Mouse (Mus musculus): ENCODE data around the gene Cfap45. TPM values are rescaled to one million over a fixed set of nuclear protein-coding genes. Genes with fewer than 3 reads are reported as not detected.
A peak's percentile ranks its signal among the peaks of the same experiment; 100 is the strongest.

The Cfap45 gene
- polyA plus RNA-seq, 1 experiment from 2014 or later: 1.9 TPM

DNA sequence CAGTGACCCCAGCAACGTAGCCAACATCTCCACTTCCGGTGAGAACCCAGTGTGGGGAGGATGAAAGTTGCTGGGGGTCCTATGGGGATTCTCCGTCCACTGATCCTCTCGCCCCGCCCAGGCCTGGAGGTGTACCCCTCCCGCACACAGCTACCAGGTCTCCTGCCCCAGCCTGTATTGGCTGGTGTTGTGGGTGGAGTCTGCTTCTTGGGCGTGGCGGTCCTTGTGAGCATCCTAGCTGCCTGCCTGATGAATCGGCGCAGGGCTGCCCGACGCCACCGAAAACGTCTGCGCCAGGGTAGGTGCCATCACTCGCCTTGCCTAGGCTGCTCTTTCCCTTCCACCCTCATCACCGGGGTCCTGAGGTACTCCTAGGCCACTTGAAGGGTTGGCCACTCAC is 24.6 kb upstream of the Cfap45 start:
- DNase-seq (ENCODE audit: low spot score): no peak

DNA sequence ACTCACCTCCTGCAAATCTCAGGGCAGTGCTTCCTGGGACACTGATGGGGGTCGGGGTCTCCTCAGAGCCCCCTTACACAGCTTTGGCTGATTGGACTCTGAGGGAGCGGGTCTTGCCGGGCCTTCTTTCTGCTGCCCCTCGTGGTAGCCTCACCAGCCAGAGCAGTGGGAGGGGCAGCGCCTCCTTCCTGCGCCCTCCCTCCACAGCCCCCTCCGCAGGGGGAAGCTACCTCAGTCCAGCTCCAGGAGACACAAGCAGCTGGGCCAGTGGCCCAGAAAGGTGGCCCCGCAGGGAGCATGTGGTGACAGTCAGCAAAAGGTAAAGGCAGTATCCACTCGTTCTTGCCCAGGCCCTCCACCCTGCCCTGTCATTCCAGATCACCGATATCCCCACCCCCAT is 23.2 kb upstream of the Cfap45 start:
- DNase-seq (ENCODE audit: low spot score): no peak

DNA sequence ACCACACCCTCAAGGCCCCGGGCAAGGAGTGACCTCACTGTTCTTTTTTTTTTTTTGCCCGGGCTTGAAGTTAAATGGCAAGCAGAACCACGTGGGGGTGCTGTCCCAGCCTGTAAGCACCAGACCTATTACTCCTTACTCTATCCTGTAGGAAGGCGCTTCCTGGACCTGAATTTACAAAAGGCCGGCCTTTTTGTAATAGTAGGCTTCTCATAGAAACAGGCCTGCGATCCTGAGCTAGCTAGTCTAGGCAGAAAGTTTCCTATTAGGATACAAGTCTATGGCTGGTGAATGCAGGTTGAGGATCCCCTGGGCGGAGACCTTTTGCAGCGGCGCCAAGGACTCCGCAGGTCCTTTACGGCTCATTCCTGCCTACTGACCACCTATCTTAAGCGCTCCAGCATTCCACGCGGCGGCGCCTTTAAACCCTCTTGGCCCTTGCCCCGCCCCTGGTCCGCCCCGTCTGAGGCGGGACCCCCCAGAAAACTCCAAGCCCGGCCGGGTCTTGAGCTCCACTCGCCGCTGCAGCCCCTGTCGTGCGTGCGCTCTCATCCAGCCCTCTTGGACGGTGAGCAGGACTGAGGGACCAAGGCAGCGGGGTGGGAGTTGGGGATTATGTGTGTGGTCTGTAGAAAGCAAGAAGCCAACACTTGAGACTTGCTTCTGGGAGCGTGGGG is 20.7 kb upstream of the Cfap45 start, which contains the start of gene Tagln2:
Tagln2 (plus strand) TSS at position 283 of the 677 bp plus-strand sequence.
- peak; percentile 32 for DNase-seq (ENCODE audit: low spot score)

DNA sequence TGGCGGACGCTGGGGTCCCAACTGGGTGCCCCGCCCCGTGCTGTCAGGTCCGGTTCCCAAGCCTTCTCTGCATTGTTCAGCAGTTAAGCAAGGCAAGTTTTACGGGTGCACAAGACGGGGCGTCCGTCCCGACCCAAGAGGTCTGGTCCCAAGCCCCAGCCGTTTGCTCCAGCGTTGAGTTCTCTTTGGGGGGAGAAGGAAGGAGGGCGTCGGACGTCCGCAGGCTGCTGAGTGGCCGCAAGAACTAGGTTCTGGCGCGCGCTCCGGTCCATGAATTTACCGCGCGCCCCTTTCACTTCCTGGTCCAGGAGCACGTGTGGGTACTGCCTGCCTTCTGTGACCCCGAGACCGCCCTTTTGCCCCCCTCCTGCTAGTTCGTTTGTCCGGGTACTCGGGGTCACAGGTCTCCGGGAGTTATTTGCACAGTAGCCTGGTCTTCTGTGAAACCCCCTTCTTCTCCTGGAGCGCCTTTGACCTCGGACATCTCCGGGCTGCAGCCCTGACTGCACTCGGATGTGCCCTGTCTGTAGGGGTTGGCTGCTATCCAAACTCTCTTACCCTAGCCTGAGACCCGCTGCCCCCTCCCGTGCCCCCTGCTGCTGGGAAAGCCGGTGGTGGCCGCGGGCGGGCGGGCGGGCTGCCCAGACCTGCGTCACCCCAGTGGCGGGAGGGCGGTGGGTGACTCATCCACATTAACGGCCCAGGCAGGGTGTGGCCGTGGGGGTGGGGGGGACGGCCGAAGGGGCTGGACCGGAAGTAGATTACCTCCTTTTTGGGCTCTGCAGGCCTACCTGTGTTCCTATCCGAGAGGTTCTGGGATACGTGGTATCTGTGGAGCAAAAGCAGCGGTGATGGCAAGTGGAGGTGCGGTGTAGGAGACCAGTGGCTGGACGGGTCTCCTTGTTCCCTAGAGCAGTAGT is 19.9 kb upstream of the Cfap45 start:
- DNase-seq (ENCODE audit: low spot score): peak; percentile 35

DNA sequence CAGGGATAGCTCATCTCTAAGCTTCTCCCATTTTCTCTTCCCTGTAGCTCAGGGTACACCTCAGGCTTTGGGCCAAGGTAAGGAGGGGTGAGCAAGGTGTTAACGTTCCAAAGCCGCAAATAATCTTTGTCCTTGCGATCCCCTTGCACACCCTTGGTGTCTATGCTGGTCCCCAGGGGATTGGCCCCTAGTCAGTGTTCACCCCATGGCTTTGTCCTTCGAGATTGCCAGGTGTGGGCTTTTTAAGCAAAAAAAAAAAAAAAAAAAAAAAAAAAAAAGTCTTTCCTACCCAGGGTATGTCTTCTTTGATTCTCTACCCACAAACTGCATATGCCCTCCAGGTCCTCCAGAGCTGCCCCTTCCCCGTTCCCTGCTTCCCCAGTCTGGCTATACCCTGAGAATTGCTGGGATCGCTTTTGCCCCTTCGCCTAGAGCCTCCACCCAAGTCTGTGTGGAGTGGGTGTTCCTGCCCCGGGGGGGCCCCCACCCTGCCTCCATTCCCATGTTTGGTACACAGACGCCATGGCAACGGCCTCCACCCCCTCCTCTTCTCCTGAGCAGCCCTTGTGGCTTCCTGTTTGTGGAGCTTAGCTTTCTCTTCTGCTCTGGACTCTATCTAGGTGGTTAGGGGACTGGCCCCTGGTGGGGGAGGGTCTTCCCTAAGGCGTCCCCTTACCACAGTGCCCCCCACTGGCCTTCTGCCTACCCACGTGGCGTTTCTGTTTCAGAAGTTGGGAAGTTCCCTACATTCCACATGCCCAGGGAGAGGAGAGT is 19.0 kb upstream of the Cfap45 start:
- DNase-seq (ENCODE audit: low spot score): peak; percentile 57

DNA sequence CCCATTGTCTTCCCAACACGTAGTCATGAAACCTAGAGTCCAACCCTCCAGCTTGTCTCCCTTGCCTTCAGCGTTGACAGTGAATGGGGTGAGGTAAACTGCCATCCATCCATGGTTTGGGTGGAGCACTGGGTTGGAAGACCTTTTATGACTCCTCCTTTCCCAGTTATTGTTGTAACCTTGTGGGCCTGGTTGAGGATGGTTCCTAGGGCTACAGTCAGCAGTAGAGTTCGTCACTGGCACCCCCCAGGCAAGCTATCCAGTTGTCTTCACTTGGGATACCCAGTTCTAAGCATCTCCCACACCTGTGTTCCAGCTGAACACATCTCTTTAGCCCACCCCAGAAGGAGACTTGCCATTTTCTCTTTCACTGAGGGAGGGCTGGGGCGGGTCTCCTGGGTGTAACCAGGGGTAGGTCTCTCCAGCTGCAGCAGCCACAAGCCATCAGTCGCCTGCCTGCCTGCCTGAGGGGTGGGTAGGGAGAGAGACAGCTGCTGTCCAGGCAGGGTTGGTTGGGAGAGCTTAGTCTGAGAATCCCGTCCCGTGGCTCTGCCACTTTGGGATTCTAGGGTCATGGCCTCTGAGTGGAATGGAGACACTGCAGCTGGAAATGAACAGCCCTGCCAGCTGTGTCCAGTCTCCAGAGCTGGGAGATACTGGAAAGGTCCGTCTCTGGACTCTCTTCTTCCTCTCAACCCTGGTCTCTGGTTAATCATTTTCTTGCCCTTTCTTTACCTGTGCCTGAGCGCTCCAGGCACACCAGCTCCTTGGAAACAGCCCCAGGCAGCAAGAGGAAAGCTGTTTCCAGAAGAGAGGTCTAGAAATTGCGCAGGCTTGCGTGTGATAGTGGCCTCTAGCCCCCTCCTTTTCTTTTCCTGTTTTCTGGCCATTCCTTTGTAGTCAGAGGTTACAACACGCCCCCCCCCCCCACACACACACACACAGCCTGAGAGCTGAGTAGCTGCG is 18.2 kb upstream of the Cfap45 start:
- peak; percentile 34 for DNase-seq (ENCODE audit: low spot score)

DNA sequence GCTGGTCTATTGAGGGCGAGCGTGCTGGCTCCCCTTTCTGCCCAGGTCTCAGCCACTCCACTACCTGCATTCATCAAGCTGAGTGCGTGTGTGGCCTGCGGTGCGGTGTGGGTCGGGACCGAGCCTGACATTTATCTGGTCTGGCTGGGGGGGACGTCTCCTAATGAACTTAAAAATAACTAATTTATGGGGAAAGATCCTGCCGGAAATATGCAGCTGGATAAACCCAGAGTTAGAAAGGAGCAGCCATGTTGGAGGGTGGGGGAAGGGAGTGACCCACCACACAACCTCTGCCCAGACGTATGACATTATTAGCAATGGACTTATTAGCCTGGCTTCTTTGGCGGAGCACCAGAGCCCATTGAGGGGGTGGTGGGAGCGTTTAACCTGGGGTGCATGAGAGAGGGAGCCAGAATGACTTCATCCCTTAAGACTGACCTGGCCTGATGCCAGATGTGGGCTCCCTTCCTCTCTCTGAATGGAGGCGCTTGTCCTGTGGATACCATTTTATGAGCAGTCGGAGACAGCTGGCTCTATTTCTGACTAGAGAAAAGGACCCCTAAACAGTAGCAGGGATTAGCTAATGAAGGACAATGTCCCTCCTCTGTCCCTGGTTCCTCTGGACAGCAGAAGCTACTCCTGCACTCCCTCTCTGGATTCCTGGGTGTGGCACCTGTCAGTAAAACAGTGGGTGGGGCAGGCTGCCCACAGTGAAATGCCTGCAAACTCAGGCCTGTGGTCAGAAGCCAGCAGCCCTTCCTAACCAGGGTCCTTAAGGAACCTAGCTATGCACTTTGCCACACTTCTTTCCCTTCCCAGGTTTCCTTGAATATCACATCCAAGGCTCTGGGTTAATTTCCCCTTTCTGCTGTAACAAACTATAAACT is 17.2 kb upstream of the Cfap45 start:
- no peak for DNase-seq (ENCODE audit: low spot score)

DNA sequence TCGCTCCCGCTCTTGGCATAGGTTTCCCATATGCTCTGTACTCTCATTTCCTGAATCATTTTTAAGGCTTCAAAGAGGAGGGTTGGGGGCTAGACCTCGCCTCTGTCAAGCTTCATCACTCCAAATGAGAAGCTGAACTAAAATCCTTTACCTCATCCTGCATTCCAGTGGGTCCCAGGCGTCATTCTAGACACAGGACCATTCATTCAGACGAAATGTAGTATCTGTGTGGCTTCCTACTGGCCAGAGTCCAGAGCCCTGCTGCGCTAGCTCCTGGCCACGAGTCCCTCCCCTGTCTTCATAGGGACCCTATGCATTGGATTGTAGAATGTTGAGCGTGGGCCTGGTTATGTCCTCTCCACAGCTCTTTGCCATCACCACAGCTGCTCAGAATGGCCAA is 15.8 kb upstream of the Cfap45 start:
- DNase-seq (ENCODE audit: low spot score): no peak

DNA sequence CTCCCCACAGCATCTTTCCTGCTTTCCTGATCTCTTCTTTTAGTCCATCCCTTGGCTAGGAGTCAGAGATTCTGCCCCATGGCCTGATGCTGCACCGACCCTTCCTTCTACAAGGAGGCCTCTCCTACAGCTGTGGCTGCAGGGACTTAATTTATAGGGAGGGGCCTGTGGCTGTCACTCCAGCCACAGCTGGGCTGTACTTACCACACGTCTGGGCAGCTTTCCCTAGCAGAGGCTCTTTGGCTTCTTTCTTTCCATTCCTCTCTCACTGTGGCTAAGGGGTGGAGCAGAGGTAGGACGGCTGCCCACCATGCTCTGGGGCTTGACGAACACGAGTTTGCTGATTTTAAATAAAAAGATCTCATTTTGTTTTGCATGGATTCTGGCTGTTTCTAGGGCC is 13.6 kb upstream of the Cfap45 start:
- DNase-seq (ENCODE audit: low spot score): no peak

DNA sequence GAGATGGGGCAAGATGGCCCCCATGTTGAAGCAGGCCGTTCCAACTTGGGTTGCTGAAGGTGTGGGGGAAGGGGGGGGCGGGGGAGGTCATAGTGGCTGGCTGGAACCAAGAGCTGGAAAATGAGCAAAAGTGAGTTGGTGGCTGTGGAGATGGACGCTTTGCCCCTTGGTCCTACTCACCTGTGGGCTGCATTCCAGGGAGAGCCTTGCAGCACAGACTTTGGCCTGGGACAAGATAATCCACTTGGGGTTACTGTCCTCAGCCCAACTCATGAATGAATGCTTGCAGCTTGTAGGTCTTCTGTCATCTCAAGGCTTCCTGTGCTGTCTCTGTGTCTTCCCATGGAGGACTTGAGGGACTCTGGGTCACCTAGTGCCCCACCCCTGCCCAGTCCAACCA is 12.9 kb upstream of the Cfap45 start:
- DNase-seq (ENCODE audit: low spot score): no peak

DNA sequence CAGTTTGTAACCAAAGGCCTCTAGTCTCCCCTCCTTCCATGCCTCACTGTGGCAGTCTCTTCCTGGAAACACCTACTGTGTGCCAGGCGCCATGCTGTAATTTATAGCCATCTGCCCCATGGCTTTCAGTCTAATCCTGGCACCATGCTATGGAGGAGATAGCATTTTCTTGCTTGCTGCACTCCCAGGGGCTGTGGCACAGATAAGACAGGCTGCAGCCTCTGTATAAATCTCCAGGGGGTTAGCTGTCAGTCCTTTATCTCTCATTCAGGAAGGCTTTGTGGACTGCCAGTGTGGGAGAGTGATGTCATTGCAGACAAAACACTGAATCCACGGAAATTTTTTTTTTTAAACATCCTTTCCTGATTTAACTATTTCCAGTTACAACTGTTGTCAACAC is 12.4 kb upstream of the Cfap45 start:
- DNase-seq (ENCODE audit: low spot score): no peak

DNA sequence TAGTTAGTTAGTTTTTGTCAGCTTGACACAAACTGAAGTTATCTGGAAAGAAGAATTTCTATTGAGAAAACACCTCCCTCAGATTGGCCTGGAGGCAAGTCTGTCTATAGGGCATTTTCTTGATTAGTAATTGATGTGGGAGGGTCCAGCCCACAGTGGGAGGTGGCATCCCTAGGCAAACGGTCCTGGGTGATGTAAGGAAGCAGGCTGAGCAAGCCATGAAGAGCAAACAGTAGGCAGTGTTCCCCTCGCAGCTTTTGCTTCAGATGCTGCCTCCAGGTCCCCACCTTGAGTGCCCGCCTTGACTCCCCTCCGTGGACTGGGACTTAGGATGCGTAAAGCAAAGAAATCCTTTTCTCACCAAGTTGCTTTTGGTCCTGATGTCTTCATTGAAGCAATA is 11.4 kb upstream of the Cfap45 start:
- DNase-seq (ENCODE audit: low spot score): no peak

DNA sequence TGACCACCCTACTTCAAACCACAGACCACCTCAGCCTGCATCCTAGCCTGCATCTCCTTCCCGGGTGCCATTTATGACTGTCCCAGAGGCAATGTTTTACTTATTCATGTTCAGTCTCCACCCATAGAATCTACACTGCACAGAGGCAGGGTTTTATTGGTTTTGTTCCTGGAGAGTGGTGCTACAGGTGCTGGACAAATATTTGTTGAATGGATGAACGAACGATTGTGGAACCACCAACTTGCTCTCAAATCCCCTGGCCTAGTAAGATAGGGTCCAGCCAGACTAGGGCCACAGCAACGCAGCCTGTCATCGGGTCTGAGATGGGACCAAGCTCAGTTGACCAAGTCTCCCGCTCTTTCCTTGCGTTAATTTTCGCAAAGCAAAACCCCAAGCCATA is 10.6 kb upstream of the Cfap45 start:
- no peak for DNase-seq (ENCODE audit: low spot score)

DNA sequence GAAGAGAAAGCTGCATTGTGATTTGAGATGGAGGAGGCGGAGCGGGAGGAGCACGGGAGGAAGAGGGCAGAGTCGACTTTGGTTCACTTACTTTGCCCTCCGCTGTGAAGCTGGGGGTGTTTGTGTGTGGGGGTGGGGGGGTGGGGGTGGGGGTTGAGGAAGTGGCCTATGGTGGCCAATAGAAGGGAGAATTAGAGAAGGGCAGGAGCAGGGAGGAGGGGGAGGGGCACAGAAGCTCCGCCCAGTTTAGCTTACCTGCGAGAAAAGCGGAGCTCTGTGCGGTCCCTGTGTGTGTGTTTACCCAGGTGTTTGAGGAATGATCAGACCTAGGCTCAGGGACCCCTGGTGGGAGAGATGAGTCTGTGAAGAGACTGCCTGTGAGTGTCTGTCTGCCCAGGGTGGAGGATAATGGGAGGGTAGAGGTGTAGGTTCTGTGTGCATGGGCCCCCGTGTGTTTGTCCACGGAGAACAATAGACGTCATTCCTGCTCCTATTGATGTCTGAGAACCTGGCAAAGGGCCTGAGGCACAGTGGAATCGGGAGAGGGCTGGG is 10.1 kb upstream of the Cfap45 start:
- DNase-seq (ENCODE audit: low spot score): no peak

DNA sequence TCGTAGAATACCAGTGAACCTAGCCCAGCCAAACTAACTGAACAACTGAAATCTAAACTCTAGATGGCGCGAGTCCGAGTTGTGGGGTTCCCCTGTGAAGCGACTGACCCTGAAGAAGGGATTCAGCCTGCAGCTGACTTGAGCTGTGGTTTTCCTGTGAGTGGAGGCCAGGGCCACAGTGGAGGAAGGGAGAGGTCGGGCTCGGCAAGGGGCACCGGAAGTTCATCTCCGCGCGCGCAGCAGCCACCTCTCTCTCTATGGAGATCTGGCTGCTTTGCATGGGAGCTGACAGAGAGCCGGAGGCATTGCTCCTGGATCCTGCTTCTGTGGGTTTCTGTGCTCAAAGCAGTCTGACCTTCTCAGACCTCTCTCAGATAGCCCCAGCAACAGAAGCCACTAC is 7.6 kb upstream of the Cfap45 start:
- DNase-seq (ENCODE audit: low spot score): peak; percentile 73

DNA sequence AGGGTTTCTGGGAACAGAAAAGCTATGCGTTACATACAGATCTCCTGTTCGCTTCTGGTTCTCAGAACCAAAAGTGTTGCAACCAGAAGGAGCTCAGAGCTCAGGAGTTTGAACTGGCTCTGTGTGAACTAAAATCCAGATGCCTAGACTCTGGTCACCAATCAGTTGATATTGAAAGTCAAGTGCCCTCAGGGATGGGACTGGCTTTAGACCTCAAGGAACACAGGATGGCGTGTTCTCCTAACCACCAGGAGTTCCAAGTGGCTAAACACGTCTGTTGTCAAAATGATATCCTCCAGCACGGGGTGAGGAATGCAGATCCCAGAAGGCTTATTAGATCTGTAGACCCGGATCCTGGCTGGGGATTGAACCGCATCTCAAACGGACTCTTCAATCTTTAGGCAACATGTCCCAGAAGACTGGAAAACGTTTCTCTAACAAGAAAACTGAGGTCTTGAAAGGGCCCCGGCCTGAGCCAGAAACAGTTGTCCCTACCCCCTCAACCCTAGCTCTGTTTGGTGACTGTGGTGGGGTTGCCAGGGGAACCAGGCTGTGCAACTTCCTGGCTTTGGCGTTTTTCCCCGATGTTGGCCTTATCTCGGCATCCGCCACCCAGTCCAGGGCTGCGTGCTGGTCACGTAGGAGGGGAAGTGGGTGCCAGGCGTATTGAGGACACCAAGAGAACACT is 6.9 kb upstream of the Cfap45 start:
- DNase-seq (ENCODE audit: low spot score): peak; percentile 71

DNA sequence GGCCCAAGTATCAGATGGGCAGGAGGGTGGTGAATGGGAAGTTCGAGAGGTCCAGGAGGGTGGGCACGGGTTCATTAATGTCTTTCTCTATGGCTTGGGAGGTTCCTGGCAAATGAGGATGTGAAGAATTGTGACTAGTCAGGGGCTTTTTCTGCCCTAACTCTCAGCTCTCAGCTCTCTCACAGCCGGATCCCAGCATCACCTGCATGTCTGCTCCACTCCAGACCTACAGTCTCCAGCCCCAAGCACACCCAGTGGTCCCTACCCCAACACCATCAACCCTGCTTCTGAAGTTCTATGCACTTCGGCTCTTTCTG is 6.4 kb upstream of the Cfap45 start:
- no peak for DNase-seq (ENCODE audit: low spot score)

DNA sequence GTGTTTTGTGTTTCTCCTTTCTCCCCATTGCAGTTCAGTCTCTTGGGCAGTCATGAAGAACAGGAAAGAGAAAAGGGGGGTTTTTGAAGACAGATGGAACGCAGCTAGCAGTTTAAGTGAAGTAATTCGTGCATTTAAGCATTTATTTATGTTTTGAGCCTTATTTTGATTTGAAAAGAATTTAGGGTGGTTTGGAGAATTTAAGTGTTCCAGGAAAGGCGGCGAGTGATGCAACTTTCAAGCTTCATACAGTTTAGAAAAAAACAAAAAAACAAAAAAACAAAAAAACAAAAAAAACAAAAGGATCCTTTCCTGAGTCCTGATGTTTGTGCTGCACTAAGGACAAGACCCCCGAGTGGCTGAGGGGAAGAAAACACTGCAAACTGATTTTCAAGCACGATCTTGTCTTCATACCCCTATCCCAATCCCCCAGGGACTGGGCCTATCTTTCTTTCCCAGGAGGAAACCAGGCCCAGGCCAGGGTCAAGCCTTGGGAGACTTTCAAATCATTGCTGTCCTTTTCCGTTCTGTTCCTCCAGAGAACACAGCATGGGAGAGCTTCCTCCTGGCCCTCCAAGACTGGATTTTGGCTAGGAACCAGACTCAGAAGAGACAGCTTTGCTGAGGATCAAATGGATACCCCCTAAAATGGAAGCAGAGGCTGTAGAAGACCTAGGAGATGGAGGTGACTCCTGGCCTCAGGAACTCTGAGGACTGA is 5.9 kb upstream of the Cfap45 start:
- DNase-seq (ENCODE audit: low spot score): no peak
